Mouse (Mus musculus) midbrain, embryonic 13.5 days (tissue): Measurements from ENCODE around the gene Tmem175. TPM values are rescaled to one million over a fixed set of nuclear protein-coding genes. Genes with fewer than 3 reads are reported as not detected.
A peak's percentile ranks its signal among the peaks of the same experiment; 100 is the strongest.

Source experiments
- ATAC-seq: fragments of 200-750 bp; cut with Nextera tagmentation; 2 replicates; pipeline ENCODE4 v1.8.0; 2017; ENCODE audit warnings: mild to moderate bottlenecking, moderate TSS enrichment, moderate library complexity
- H3K27ac ChIP-seq: fragments of 300-500 bp; sonication (generic); 2 replicates; pipeline ENCODE4 v1.5.1; 2015; ENCODE audit warnings: inconsistent platforms, mild to moderate bottlenecking, moderate library complexity
- H3K27me3 ChIP-seq: fragments of 300-500 bp; sonication (generic); 2 replicates; pipeline ENCODE4 v1.6.1; 2015; ENCODE audit warnings: mild to moderate bottlenecking, inconsistent platforms
- H3K36me3 ChIP-seq: fragments of 300-500 bp; sonication (generic); 2 replicates; pipeline ENCODE4 v1.6.1; 2015; ENCODE audit warnings: mild to moderate bottlenecking, inconsistent platforms
- H3K4me1 ChIP-seq: fragments of 300-500 bp; sonication (generic); replicated peaks from 2 replicates; pipeline ENCODE4 v1.6.1; 2015; ENCODE audit warnings: inconsistent platforms
- H3K4me2 ChIP-seq: fragments of 300-500 bp; sonication (generic); replicated peaks from 2 replicates; pipeline ENCODE4 v1.6.1; 2015; ENCODE audit warnings: moderate library complexity, mild to moderate bottlenecking, inconsistent platforms
- H3K4me3 ChIP-seq: fragments of 300-500 bp; sonication (generic); replicated peaks from 2 replicates; pipeline ENCODE4 v1.5.1; 2015; ENCODE audit warnings: mild to moderate bottlenecking, inconsistent platforms
- H3K9ac ChIP-seq: fragments of 300-500 bp; sonication (generic); replicated peaks from 2 replicates; pipeline ENCODE4 v1.6.1; 2015; ENCODE audit warnings: mild to moderate bottlenecking, inconsistent platforms
- H3K9me3 ChIP-seq: fragments of 300-500 bp; sonication (generic); 2 replicates; pipeline ENCODE4 v1.6.1; 2016; ENCODE audit warnings: mild to moderate bottlenecking, inconsistent platforms
- WGBS: fragments of 180-500 bp; shearing (Covaris S2); methylation state at CpG from one replicate; pipeline ENCODE4 v1.1.7; 2015; 5-methylcytosine and 5-hydroxymethylcytosine counted together
- polyA plus RNA-seq: library from polyadenylated mRNA; unstranded; fragments of >200 nt; fragmentation: Nextera tagmentation; extraction: Ambion mirVana; gene quantifications from 2 replicates; pipeline ENCODE4 v1.2.1, GENCODE M21; 2015

The Tmem175 gene
- polyA plus RNA-seq, 1 experiment from 2014 or later: 23.7 TPM

DNA sequence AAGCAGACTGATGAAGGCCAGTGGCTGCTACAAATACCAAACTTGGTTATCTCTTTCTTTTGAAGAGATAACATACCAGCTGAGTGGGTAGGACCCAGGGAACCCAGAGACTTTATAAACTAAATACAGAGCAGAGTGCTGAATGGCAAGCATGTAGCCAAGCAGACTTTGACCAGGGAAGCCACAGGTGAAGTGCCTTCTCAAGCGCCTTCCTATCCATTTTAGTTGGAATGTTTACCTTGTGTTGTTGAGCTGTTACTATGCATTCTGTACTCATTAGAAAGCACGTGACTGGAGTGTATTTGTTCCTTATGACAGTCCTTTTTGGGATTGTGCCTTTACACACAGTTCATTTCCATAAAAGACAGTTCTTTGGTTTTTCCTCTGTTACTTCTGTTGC lies 14.1 kb downstream of the Tmem175 start:
- Histone ChIP-seq H3K36me3 (peaks cover 60% of the 10 kb centered on the region), H3K27ac (no peak overlapping the region), H3K9me3 (no peaks in the 10 kb centered on the region)

DNA sequence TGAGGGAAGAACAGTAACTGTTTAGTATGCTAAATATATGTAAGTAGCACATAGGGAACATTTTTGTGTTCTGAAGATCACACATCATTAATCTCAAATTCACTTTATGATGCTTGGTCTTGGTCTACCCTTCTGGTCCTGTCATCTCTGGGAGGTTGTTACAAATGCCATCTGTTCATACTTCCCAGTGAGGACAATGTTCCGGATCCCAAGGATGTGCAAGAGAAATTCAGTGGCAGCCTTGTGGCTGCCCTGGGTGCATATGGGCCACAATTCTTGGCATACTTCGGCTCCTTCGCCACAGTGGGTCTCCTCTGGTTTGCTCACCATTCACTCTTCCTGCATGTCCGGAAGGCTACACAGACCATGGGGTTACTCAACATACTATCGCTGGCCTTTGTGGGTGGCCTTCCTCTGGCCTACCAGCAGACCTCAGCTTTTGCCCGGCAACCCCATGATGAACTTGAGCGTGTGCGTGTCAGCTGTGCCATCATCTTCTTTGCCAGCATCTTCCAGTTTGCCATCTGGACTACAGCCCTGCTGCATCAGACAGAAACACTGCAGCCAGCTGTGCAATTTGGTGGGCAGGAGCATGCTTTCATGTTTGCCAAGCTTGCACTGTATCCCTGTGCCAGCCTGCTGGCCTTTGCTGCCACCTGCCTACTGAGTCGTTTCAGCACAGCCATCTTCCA lies 16.2 kb downstream of the Tmem175 start:
- Histone ChIP-seq H3K4me3 (no peak overlapping the region), H3K27me3 (no peaks in the 10 kb centered on the region), H3K27ac (no peak overlapping the region), H3K4me1 (no peaks in the 10 kb centered on the region), H3K9ac (no peak overlapping the region), H3K4me2 (no peak overlapping the region), H3K9me3 (no peaks in the 10 kb centered on the region), H3K36me3 (peaks cover 82% of the 10 kb centered on the region)
- no peak for ATAC-seq
- WGBS: 93% methylated on average over 9 of the region's 9 CpGs

More for the DNA sequence above, 14.1 kb downstream of the Tmem175 start:
- Histone ChIP-seq H3K4me1 (no peaks in the 10 kb centered on the region), H3K9ac (no peak overlapping the region), H3K27me3 (no peaks in the 10 kb centered on the region), H3K4me2 (no peak overlapping the region), H3K4me3 (no peak overlapping the region)
- no peak for ATAC-seq
- 84% methylated on average over 2 of the region's 2 CpGs for WGBS

DNA sequence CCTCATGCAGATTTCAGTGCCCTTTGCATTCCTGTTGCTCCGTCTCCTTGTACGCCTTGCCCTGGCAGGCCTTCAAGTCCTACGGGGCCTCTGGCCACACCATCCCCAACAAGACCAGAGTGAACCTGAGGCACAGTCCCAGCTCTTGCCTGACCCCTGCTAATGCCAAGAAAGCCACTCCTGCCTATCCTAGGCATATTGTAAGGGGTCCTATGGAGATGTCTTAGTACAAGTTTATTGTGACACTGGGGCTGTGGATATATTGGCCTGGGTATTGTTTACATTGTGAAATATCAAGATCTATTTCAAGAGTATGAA lies 16.7 kb downstream of the Tmem175 start:
- ATAC-seq: no peak
- WGBS: 90% methylated on average over 3 of the region's 3 CpGs
- H3K36me3 ChIP-seq: peaks cover 83% of the 10 kb centered on the region

DNA sequence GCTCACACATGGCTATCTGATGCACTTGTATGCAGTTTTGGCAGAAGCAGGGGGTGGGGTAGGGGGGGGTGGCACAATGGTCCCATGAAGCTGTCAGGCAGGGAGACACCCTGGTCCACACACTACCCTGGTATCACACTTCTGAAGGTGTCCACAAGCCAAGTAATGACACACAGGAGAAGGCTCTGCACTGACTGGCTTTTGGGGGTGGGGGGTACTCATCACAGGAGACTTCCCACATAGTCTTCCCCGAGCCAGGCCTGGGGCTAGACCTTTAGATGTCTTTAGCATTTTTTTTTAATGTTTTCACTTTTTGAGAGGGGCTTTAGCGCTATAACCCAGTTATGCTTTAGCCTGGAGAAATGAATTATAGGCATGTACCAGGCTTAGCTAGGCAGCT lies 17.7 kb downstream of the Tmem175 start:
- Histone ChIP-seq H3K9ac (no peak overlapping the region), H3K9me3 (no peaks in the 10 kb centered on the region), H3K36me3 (peaks cover 89% of the 10 kb centered on the region), H3K4me2 (no peak overlapping the region), H3K4me1 (no peaks in the 10 kb centered on the region), H3K27ac (no peak overlapping the region), H3K27me3 (no peaks in the 10 kb centered on the region), H3K4me3 (no peak overlapping the region)
- WGBS: 89% methylated on average over 2 of the region's 2 CpGs
- ATAC-seq: no peak

More for the DNA sequence above, 16.7 kb downstream of the Tmem175 start:
- Histone ChIP-seq H3K27me3 (no peaks in the 10 kb centered on the region), H3K4me2 (no peak overlapping the region), H3K27ac (no peak overlapping the region), H3K4me1 (no peaks in the 10 kb centered on the region), H3K9me3 (no peaks in the 10 kb centered on the region), H3K9ac (no peak overlapping the region), H3K4me3 (no peak overlapping the region)

GRCm38 (mm10) chr5:108647820-108648465 lies 18.4 kb downstream of the Tmem175 start:
- Histone ChIP-seq H3K9me3 (no peaks in the 10 kb centered on the region), H3K36me3 (peaks cover 89% of the 10 kb centered on the region), H3K27me3 (no peaks in the 10 kb centered on the region), H3K9ac (no peak overlapping the region), H3K4me3 (no peak overlapping the region), H3K27ac (no peak overlapping the region), H3K4me2 (no peak overlapping the region), H3K4me1 (no peaks in the 10 kb centered on the region)
- WGBS: 89% methylated on average over 2 of the region's 2 CpGs
- no peak for ATAC-seq

DNA sequence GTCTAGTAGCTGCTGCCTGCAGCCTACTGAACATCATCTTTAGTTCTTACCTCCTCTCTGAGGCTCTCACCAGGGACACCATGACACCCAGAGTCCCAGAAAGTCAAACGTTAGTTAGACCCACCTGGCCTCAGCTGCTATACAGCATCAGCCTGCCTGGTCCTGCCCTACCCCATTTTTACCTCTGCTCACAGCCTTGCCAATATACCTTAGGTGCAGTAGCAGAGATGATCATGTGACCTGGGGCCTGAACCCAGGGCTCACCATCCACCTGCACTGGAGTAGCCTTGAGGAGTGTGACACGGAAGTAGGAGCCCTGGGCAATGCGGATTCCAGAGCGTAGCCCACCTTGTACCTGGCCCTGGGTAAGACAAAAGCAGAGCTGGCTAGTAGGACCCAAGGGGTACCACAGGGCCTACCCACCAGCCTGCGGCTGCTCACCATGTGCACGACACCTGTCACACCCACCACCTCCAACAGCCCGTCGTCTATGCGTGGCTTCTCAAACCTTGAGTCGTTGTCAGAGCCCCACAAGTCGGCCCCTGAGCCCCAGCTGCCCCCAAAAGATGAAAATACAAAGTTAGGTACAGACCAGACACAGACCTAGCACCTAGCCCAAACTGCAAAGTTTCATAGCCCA lies 19.5 kb downstream of the Tmem175 start:
- Histone ChIP-seq H3K36me3 (peaks cover 91% of the 10 kb centered on the region), H3K27ac (no peak overlapping the region), H3K4me1 (no peaks in the 10 kb centered on the region), H3K4me2 (no peak overlapping the region), H3K9ac (no peak overlapping the region), H3K9me3 (no peaks in the 10 kb centered on the region), H3K27me3 (no peaks in the 10 kb centered on the region), H3K4me3 (no peak overlapping the region)
- no peak for ATAC-seq
- 95% methylated on average over 11 of the region's 11 CpGs for WGBS

GRCm38 (mm10) chr5:108650341-108650740 lies 20.8 kb downstream of the Tmem175 start:
- no peaks in the 10 kb centered on the region for H3K4me1 ChIP-seq
- H3K27me3 ChIP-seq: no peaks in the 10 kb centered on the region
- peaks cover 93% of the 10 kb centered on the region for H3K36me3 ChIP-seq
- no peak overlapping the region for H3K27ac ChIP-seq
- no peak overlapping the region for H3K4me3 ChIP-seq
- ATAC-seq: no peak
- H3K4me2 ChIP-seq: no peak overlapping the region
- H3K9ac ChIP-seq: no peak overlapping the region
- no peaks in the 10 kb centered on the region for H3K9me3 ChIP-seq
- 91% methylated on average over 7 of the region's 7 CpGs for WGBS

DNA sequence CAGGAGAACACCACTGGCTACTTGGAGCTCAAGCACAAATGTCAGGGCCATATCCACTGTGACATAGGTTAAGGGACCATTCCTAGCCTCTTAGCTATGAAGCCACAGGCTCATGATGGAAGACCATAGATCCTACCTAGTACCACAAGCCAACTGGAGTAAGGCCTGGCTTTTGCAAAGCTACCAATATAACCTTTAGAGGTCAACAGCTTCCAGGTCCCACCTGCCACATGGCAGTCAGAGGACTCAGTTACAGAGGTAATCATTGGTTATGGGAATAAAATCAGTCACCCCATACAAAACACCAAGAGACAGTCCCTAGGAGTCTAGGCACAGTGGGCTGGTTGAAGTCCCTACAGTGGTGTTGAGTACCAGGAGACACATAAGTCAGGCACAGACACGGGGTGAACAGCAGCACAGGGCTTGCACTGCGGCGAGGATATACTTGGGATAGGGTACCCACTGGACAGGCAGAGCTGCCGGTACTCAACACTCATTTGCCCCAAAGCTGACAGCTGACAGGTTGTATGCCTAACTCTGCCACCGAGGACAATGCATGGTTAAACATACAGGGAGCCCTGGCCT lies 21.7 kb downstream of the Tmem175 start:
- Histone ChIP-seq H3K27ac (no peak overlapping the region), H3K9me3 (no peaks in the 10 kb centered on the region), H3K36me3 (peaks cover 93% of the 10 kb centered on the region), H3K27me3 (no peaks in the 10 kb centered on the region), H3K4me2 (no peak overlapping the region), H3K4me3 (no peak overlapping the region), H3K4me1 (no peaks in the 10 kb centered on the region), H3K9ac (no peak overlapping the region)
- WGBS: 85% methylated on average over 5 of the region's 5 CpGs
- ATAC-seq: peak; percentile 8; the same call in 1 of the 2 replicates

- H3K27ac ChIP-seq: no peak overlapping the region
- H3K9ac ChIP-seq: no peak overlapping the region
- no peak overlapping the region for H3K4me2 ChIP-seq
- no peaks in the 10 kb centered on the region for H3K9me3 ChIP-seq
- WGBS: 64% methylated on average over 1 of the region's 1 CpGs
- H3K27me3 ChIP-seq: no peaks in the 10 kb centered on the region
- no peak overlapping the region for H3K4me3 ChIP-seq
- no peaks in the 10 kb centered on the region for H3K4me1 ChIP-seq
- ATAC-seq: peak; percentile 63
- H3K36me3 ChIP-seq: peaks cover 92% of the 10 kb centered on the region
Measured at GRCm38 (mm10) chr5:108651823-108652222, 22.3 kb downstream of the Tmem175 start.

GRCm38 (mm10) chr5:108653341-108653740 lies 23.8 kb downstream of the Tmem175 start:
- Histone ChIP-seq H3K4me3 (no peak overlapping the region), H3K9me3 (no peaks in the 10 kb centered on the region), H3K4me1 (peaks cover 7% of the 10 kb centered on the region), H3K27me3 (no peaks in the 10 kb centered on the region), H3K36me3 (peaks cover 89% of the 10 kb centered on the region), H3K9ac (no peak overlapping the region), H3K27ac (no peak overlapping the region), H3K4me2 (no peak overlapping the region)
- WGBS: 86% methylated on average over 6 of the region's 6 CpGs
- no peak for ATAC-seq

DNA sequence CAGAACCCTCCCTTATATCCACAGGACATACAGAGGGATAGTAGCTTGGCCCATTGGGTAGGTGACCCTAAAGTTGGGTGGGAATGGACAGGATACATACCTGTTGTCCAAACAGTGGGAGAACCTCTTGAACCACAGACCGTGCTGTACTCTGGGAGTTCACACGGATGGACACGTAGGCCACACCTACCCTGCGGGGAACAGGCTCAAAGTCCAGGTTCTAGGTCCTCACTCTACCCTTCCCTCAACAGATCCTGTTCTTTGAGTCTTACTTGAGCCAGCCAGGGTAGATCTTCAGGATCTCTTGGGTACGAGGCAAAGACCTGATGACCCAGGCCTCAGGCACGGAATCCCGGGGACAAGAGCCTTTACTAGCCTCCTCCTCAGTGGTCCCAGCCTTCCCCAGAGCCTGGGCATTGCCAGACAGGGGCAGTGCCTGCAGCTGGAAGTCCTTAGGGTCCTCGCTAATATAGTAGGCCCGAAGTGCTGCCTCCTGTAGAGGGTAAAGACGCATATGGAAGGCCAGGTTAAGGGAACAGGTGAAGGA lies 24.9 kb downstream of the Tmem175 start:
- no peak for ATAC-seq
- H3K36me3 ChIP-seq: peaks cover 77% of the 10 kb centered on the region
- 94% methylated on average over 10 of the region's 10 CpGs for WGBS
- no peak overlapping the region for H3K4me2 ChIP-seq
- no peak overlapping the region for H3K4me3 ChIP-seq
- H3K4me1 ChIP-seq: peaks cover 19% of the 10 kb centered on the region
- H3K9ac ChIP-seq: no peak overlapping the region
- no peak overlapping the region for H3K27ac ChIP-seq
- H3K9me3 ChIP-seq: no peaks in the 10 kb centered on the region
- no peaks in the 10 kb centered on the region for H3K27me3 ChIP-seq

GRCm38 (mm10) chr5:108655381-108655780 lies 25.8 kb downstream of the Tmem175 start:
- no peaks in the 10 kb centered on the region for H3K9me3 ChIP-seq
- peaks cover 68% of the 10 kb centered on the region for H3K36me3 ChIP-seq
- 96% methylated on average over 9 of the region's 9 CpGs for WGBS
- no peak overlapping the region for H3K4me2 ChIP-seq
- no peaks in the 10 kb centered on the region for H3K27me3 ChIP-seq
- ATAC-seq: no peak
- no peak overlapping the region for H3K4me3 ChIP-seq
- H3K9ac ChIP-seq: no peak overlapping the region
- peaks cover 26% of the 10 kb centered on the region for H3K4me1 ChIP-seq
- no peak overlapping the region for H3K27ac ChIP-seq
